Mouse (Mus musculus): ENCODE results near the gene Cpox. TPM values are rescaled to one million over a fixed set of nuclear protein-coding genes. Genes with fewer than 3 reads are reported as not detected.

Cpox gene
- polyA plus RNA-seq, 1 experiment, result 26.5 TPM

- DNase-seq (ENCODE audit: low spot score), result no peak
These were observed 828 bp upstream of the Cpox start for GRCm38 (mm10) chr16:58669264-58669663.

GRCm38 (mm10) chr16:58670643-58671042 lies 551 bp downstream of the Cpox start:
- no peak for DNase-seq (ENCODE audit: low spot score)

DNA sequence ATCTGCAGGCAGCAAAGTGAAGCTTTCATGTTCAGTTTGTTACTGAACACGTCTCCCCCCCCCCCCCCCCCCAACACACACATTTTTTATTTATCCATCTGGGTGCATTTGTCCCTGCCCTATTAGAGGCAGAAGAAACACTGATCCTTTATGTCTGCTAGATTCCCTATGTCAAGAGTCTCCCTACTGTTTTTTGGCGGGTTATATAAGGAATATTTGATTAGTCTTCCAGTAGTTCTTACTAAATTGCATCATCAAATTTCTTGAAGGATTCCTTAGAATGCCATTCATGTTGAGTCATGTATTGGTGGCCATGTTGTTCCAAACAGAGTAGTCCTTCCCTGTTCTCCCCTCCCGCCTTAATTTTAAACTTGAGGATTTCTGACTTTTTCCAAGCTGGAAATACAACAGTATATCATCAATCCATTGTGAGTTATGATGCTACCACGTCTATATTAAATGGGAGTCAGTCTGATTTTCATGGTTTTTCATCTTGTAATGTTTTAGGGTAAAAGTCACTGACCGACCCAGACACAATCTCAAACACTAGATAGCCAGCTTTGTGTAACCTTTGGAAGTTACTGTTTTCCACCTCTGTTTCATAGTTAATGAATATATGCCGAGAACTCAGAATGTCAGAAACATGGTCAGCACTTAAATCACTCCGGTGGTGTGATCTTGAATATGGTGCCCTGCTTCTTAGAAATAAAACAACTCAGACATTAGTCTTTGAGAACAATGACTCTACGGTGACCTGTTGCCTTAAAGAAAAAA lies 1.3 kb downstream of the Cpox start:
- DNase-seq (ENCODE audit: low spot score), result no peak

- no peak for DNase-seq (ENCODE audit: low spot score)
These were observed 2.3 kb downstream of the Cpox start for GRCm38 (mm10) chr16:58672396-58672795.

- no peak for DNase-seq (ENCODE audit: low spot score)
These were observed 3.8 kb downstream of the Cpox start for GRCm38 (mm10) chr16:58673811-58674410.

GRCm38 (mm10) chr16:58675256-58675655 lies 5.2 kb downstream of the Cpox start:
- DNase-seq (ENCODE audit: low spot score), result no peak

DNA sequence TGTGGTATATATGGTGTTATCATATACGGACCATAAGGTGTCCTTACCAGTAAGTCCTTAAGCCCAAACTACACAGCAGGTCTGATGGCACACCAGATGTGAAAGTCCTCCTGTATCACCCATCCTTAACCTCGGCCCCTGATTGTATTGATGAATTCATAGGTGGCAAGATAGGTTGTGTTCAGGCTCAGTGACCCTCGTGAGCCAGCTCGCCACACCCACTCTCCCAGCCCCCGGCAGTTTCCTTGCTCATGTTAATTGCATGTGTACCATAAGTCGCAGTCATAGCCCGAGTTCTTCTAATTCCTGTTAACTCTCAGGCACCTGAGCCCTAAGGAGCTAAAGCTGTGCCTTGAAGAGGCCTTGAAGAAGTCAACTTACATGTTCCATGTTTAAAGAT lies 6.1 kb downstream of the Cpox start:
- DNase-seq (ENCODE audit: low spot score), result no peak

DNA sequence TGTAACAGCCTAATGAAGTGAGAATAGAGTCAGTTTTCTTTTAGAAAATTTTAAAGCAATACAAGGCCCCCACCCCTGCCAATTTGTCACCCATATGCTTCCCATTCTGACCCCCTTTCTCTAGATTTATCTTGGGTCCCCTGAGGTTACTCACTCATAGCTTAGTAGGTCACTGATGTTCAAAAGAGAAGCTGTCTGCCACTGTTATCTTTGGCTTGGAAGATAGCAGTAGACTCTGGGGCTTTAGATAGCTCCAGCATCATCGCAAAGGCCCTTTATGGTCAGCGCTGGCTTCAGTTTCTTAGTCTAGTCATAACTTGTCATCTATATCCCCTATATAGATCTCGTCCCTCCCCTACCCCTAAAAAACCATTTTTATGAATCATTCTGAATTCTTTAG lies 6.5 kb downstream of the Cpox start:
- no peak for DNase-seq (ENCODE audit: low spot score)

- no peak for DNase-seq (ENCODE audit: low spot score)
These were observed 7.4 kb downstream of the Cpox start for GRCm38 (mm10) chr16:58677491-58677890.

DNA sequence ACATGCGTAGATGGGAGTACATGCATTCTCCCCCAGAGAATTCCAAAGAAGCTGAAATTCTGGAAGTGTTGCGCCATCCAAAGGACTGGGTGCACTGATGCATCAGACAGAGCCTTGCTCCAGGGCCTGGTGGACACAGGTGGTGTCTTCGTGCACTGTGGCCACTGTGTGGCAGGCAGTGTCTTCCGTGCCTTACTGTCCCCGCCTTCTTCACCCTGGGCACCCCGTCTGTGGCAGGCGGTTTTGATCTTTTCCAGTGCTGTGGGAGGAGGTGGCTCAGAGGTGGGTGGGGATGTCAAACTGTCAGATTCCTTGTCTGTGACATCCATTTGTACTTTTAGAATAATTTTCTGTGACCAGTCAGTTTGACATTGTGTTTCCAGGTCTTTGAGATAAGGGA lies 8.6 kb downstream of the Cpox start:
- DNase-seq (ENCODE audit: low spot score), result no peak

GRCm38 (mm10) chr16:58682046-58682445 lies 12.0 kb downstream of the Cpox start:
- DNase-seq (ENCODE audit: low spot score), result no peak

GRCm38 (mm10) chr16:58682870-58683269 lies 12.8 kb downstream of the Cpox start:
- DNase-seq (ENCODE audit: low spot score), result no peak

GRCm38 (mm10) chr16:58683911-58684310 lies 13.8 kb downstream of the Cpox start:
- DNase-seq (ENCODE audit: low spot score), result no peak

- DNase-seq (ENCODE audit: low spot score), result no peak
These were observed 14.4 kb downstream of the Cpox start for GRCm38 (mm10) chr16:58684537-58684936.

- DNase-seq (ENCODE audit: low spot score), result no peak
These were observed 15.8 kb downstream of the Cpox start for GRCm38 (mm10) chr16:58685548-58686537.

- DNase-seq (ENCODE audit: low spot score), result no peak
These were observed 18.4 kb downstream of the Cpox start for GRCm38 (mm10) chr16:58688534-58688933.

DNA sequence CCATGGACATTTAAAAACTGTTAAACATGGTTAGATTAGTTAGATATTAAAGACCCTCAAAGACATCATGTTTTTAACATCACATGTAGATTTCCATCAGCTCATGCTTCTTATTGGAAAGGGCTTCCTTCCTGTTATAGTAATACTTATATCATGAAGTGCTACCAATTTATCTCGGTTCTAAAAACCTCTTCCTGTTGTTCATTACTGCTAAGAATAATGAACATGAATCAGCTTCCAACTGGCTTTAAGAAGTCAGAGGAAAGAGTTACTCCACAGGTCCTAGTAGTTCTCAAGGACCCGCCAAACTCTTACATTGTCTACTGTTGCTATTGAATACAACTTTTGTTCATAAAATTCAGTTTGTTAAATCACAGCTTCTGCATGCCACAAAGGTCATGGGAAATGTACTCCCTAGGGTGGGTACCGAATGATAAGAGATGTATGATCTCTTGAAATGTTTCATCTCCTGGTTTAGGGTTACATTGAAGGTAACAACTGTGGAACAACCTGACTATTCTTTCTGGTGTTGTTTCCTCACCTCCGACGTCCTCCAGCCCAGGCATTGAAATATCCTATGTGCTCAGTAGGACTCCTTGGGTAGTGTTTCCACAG lies 19.6 kb downstream of the Cpox start:
- DNase-seq (ENCODE audit: low spot score), result no peak

DNA sequence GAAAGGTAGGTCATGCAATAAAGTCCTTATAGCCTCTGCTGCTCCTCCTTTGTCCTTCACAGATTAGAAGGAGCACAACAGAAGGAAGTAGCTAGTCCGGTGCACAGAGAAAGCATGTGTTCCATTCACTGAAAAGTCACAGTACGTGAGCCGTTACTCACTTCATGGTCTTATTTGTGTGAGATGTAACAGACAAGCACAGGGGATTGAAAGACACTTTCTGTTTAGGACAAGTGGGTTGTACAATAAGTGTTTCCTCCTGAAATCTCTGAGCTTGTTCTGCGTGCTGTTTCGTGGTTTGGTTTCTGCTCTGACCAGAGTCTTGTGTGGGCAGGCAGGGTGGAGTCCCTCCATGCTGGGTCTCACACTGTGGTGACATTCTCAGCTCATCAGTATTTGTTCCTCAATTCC lies 20.2 kb downstream of the Cpox start:
- no peak for DNase-seq (ENCODE audit: low spot score)

- DNase-seq (ENCODE audit: low spot score), result no peak
These were observed 24.0 kb downstream of the Cpox start for GRCm38 (mm10) chr16:58694091-58694490.

GRCm38 (mm10) chr16:58696796-58697195 lies 26.7 kb downstream of the Cpox start:
- DNase-seq (ENCODE audit: low spot score), result no peak

- no peak for DNase-seq (ENCODE audit: low spot score)
These were observed 27.2 kb downstream of the Cpox start for GRCm38 (mm10) chr16:58697261-58697660.

DNA sequence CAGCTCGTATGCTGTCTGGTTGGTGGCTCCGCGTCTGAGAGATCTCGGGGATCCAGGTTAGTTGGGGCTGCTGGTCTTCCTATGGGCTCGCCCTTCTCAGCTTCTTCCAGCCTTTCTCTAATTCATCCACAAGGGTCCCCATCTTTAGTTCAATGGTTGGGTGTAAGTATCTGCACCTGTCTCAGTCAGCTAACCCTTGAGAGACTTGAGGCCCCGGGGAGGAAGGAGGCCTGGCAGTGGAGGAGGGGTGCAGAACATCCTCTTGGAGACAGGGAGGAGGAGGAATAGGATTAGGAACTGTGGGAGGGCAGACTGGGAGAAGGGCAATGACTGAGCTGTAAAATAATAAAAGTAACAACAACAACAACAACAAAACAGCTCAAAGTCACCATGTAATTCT lies 30.1 kb downstream of the Cpox start:
- no peak for DNase-seq (ENCODE audit: low spot score)

All from urinary bladder, adult 2 months (tissue).